Mouse (Mus musculus): ENCODE results near the gene Slc39a8.

The Slc39a8 gene

GRCm38 (mm10) chr3:135845860-135846259 lies 20.8 kb downstream of the Slc39a8 start:
- no peak for DNase-seq (ENCODE audit: low read depth, low spot score)

DNA sequence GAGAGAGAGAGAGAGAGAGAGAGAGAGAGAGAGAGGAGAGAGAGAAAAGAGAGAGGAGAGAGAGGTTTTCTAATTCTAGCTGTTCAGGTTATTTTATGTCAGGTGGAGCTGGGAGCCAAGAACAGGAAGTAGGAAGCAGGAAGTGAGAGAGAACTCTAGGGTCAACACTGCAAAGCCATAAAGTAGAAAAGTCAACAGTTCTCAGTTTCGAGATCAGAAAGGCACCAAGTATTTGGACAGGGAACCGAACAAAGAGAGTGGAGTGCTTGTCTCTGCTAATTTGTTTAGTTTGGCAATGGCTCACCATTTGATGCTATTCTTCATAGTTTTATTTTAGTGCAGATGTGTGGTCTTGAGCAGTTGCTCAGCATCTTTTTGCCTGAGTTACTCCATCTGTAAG lies 26.5 kb downstream of the Slc39a8 start:
- no peak for DNase-seq (ENCODE audit: low read depth, low spot score)

GRCm38 (mm10) chr3:135853604-135854297 lies 28.7 kb downstream of the Slc39a8 start:
- no peak for DNase-seq (ENCODE audit: low read depth, low spot score)

GRCm38 (mm10) chr3:135854298-135854984 lies 29.4 kb downstream of the Slc39a8 start:
- DNase-seq (ENCODE audit: low read depth, low spot score): no peak

GRCm38 (mm10) chr3:135854985-135855340 lies 29.9 kb downstream of the Slc39a8 start:
- DNase-seq (ENCODE audit: low read depth, low spot score): no peak

DNA sequence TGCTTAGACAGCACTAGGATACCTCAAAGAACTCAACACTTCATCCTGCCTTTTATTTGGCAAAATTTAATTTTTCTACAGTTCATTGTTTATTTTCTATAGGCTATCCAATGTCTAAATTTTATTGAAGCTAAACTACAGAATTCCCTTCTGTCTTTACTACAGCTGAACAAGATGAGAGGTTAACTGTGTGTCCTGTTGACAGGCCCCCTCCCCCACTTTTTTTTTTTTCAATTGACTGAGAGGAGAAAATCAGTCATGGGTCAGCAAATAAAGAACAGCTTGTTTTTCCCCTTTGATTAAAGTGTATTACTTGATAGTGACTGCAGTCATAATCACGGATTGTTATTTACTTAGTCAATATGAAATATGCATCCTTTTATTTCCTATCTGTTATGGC lies 31.2 kb downstream of the Slc39a8 start:
- DNase-seq (ENCODE audit: low read depth, low spot score): no peak

DNA sequence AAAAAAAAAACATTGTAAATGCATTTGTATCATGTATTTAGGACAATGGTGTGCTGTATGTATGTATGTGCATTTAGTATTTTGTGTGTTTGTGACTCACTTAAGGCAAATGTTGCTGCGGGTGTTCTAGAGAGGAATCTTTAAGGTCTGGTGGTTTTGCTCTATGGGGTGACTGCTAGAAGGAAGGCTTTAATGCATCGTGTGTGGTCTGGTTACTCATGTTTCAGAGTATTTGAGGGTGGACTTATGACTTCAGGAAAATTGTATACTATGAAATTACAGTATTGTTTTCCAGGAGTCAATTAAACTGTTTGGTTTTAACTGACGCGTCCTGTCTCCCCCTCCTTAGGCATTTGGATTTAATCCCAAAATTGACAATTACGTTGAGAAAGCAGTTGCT lies 32.1 kb downstream of the Slc39a8 start:
- DNase-seq (ENCODE audit: low read depth, low spot score): no peak

- peak; percentile 66 for DNase-seq (ENCODE audit: low read depth, low spot score)
These were observed 34.4 kb downstream of the Slc39a8 start for GRCm38 (mm10) chr3:135859431-135859830.

GRCm38 (mm10) chr3:135862804-135863203 lies 37.7 kb downstream of the Slc39a8 start:
- peak; percentile 38 for DNase-seq (ENCODE audit: low read depth, low spot score)

DNA sequence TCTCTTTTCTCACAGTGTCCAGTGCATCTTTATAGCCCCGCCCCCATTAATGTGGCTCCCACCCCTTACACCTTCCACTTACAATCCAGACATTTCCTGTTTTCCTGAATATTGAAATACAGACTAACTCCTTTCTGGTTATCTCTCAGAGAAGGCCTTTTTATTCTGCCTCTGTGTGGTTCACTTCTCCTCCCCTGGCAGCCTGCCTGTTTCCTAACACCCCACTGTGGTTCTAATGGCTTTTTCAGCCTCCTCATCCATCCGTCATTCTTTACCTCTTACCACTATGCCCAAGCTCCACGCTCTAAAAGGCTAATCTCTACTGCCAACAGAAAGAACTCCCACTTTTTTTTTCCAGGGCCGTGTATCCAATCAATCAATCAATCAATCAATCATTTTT lies 44.0 kb downstream of the Slc39a8 start:
- DNase-seq (ENCODE audit: low read depth, low spot score): no peak

DNA sequence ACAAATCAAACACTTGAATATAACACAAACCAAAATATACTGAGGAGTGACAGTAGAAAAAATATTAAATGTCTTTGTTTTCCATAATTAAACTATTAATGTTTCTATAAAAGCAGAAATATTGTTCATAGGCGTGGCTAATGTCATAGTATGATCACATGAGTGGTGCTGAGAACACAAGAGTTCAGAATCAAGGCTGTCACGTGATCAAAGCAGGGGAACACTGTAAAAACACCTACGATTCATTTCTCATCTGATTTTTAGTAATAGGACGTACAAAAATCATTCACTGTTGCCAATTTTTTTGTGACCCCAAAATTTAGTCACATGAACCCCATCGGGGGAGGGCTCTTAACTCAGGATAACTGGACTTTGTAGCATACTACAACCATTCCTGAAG lies 47.2 kb downstream of the Slc39a8 start:
- DNase-seq (ENCODE audit: low read depth, low spot score): no peak

DNA sequence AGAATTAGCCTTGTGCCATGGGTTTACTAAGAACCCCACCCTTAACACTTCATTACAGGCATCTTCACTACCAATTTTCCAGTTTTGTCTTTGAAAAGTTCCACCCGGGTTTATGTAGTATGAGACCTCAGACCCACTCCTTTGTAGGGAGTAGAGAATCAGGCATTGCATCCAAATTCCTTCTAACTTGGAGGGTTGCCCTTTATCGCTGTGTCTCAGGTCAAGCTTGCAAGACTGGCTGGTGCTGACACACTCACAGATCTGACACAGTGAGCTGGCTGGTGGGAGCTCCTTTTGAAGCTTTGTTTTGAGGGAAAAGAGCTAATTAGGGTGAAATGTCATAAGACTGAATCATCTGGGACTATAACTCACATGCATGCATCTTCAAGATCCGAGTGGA lies 48.5 kb downstream of the Slc39a8 start:
- DNase-seq (ENCODE audit: low read depth, low spot score): no peak

GRCm38 (mm10) chr3:135878048-135878447 lies 53.0 kb downstream of the Slc39a8 start:
- DNase-seq (ENCODE audit: low read depth, low spot score): no peak

DNA sequence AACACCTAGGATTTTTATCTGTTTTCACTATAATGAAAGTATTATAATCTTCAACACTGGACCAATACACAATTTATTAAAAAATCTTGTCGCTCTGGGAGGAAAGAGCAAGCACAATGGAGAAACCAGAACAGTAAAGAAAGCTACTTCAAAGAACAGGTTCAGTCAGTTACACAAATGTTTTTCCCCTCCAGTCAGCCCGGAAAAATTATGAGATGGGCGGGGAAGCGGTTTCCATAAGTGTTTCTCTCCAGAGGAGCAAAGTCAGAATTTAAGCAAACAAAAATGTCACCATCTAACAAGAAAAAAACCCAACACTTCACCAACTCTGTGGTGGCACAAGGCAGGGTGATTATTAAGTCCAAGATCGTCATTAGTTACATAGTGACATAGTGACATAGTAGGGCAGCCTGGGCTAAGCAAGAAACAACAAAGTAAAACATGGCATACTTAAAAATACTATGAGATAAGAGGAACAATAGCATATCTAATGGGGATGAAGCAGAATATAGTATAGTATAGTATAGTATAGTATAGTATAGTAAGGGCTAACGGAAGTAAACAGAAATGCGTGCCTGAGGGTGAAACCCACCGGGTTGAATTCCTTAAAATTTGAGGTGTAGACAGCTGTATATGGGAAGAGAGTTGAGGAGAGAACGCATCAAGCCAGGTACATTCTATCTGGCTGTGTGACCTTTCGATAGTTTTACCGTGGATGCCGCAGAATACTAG lies 61.0 kb downstream of the Slc39a8 start:
- DNase-seq (ENCODE audit: low read depth, low spot score): no peak

GRCm38 (mm10) chr3:135886659-135887027 lies 61.6 kb downstream of the Slc39a8 start:
- peak; percentile 71 for DNase-seq (ENCODE audit: low read depth, low spot score)

- DNase-seq (ENCODE audit: low read depth, low spot score): no peak
These were observed 62.2 kb downstream of the Slc39a8 start for GRCm38 (mm10) chr3:135887033-135887855.

DNA sequence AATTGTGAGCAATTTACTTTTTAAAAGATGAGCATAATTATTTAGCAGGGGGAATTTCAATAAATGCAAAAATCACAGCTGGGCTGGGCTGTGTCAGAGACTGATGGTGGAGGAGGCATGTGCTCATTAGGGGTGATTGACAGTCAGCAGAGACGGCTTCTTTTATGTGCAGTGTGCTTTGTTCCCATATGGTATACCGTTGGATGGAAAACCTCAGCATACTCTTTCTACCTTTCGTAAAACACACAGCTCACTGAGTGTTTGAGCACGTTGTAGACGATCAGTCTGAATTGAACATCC lies 62.7 kb downstream of the Slc39a8 start:
- no peak for DNase-seq (ENCODE audit: low read depth, low spot score)

DNA sequence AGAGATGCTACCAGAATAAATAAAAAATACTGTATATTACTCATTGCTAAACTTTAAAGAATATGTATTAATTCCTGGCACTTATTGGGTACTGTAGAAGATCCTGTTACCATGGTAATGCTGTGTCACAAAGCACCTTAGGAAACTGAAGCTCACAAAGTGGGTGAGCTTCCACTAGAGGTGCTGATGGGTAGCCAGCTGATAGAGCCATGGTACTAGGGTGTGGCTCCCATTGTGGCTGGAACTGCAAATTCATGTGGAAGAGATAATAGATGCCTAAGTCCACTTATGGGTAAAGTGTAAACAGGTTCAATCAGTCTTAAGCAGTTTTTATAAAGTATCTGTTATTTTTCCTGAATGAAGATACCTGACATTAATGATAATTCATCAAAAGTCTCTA lies 64.3 kb downstream of the Slc39a8 start:
- DNase-seq (ENCODE audit: low read depth, low spot score): no peak

DNA sequence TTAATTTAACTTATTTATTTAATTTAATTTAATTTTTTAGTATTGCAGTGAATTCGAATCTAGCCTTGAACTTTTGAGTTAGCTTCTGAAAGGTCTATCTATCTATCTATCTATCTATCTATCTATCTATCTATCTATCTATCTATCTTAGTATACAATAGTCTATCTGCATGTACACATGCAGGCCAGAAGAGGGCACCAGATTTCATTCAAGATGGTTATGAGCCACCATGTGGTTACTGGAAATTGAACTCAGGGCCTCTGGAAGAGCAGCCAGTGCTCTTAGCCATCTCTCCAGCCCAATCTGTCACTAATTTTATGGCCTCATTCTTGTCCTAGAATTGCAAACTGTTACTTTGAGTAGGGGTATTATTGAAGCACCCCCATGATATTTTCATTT lies 78.3 kb downstream of the Slc39a8 start:
- no peak for DNase-seq (ENCODE audit: low read depth, low spot score)

DNA sequence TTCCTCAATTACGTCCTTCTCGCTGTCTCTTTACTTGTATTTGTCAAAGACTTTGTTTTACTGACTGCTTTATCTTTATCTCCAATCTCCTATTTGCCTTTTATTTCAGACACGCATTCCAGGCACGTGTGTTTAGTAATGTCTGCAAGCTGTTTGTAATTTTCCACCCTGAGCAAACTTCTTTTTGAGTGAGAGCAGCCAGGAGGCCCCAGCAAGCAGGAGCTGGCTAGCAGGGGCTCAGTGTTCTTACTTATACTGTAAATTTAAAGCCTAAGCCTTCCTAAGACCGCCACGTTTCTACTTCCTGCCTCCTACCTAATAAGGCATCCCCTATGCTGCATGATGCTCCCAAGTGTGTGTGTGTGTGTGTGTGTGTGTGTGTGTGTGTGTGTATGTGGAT lies 79.8 kb downstream of the Slc39a8 start:
- no peak for DNase-seq (ENCODE audit: low read depth, low spot score)

GRCm38 (mm10) chr3:135905729-135906128 lies 80.7 kb downstream of the Slc39a8 start:
- DNase-seq (ENCODE audit: low read depth, low spot score): no peak

DNA sequence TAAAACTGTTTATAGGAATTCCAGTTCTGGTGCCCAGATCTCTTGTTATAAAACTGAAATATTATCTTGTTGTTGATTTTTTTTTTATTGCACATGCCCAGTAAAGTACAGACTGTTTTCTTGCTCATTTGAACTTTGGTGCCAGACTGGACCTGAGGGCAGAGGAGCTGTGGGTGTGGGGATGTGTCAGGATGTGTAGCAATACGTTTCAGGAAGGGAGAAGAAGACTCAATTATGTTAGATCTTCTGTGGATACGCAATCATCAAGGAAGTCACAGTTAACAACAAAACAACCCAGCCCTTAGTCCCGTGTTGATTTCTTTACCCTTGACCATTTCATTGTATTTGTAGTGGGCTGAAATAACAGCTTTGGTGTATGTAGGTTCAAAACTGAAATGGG lies 81.9 kb downstream of the Slc39a8 start:
- DNase-seq (ENCODE audit: low read depth, low spot score): no peak
